Mouse (Mus musculus) left cerebral cortex, adult 18-20 months (tissue): ENCODE data around the gene R3hdm2. TPM values are rescaled to one million over a fixed set of nuclear protein-coding genes. Genes with fewer than 3 reads are reported as not detected.
A peak's percentile ranks its signal among the peaks of the same experiment; 100 is the strongest.

Experiments used
- DNase-seq, 2 experiments: peaks; one replicate each; pipeline ENCODE4 v3.0.0; 2021 to 2022; ENCODE audit warnings: low spot score in 2 of 2, mixed read lengths in 1 of 2
- total RNA-seq, 2 experiments: library from RNA; stranded (reverse); gene quantifications; 2 replicates each; pipeline ENCODE4 v1.2.3; 2021

The R3hdm2 gene
- total RNA-seq, 2 experiments from 2014 or later, result 317 to 326 TPM

GRCm38 (mm10) chr10:127515271-127515982 is 135.3 kb downstream of the R3hdm2 start:
- no peak for DNase-seq

- no peak for DNase-seq
Measured at GRCm38 (mm10) chr10:127515983-127516459, 135.9 kb downstream of the R3hdm2 start.

- no peak for DNase-seq
Measured at GRCm38 (mm10) chr10:127516576-127517260, 136.6 kb downstream of the R3hdm2 start.

- no peak for DNase-seq
Measured at GRCm38 (mm10) chr10:127517941-127518340, 137.8 kb downstream of the R3hdm2 start.

GRCm38 (mm10) chr10:127519041-127519701 is 139.0 kb downstream of the R3hdm2 start:
- DNase-seq, result no peak

GRCm38 (mm10) chr10:127519903-127520713 is 140.0 kb downstream of the R3hdm2 start:
- no peak for DNase-seq

- DNase-seq, result no peak
Measured at GRCm38 (mm10) chr10:127520714-127521357, 140.7 kb downstream of the R3hdm2 start.

GRCm38 (mm10) chr10:127521611-127522080 is 141.5 kb downstream of the R3hdm2 start:
- no peak for DNase-seq

- peak; percentile 81 to 87 for DNase-seq
Measured at GRCm38 (mm10) chr10:127522088-127522581, 142.0 kb downstream of the R3hdm2 start, which contains the start of gene Shmt2. TSS of gene Shmt2 (minus strand) at chr10:127522444.

- no peak for DNase-seq
Measured at GRCm38 (mm10) chr10:127524646-127525255, 144.6 kb downstream of the R3hdm2 start.

- no peak for DNase-seq
Measured at GRCm38 (mm10) chr10:127526048-127526447, 145.9 kb downstream of the R3hdm2 start.

GRCm38 (mm10) chr10:127526681-127527080 is 146.6 kb downstream of the R3hdm2 start:
- DNase-seq, result peak in 1 of 2 experiments; percentile 36

- DNase-seq, result no peak
Measured at GRCm38 (mm10) chr10:127527481-127527880, 147.4 kb downstream of the R3hdm2 start.

- DNase-seq, result no peak
Measured at GRCm38 (mm10) chr10:127530945-127531344, 150.8 kb downstream of the R3hdm2 start.

GRCm38 (mm10) chr10:127531548-127531947 is 151.4 kb downstream of the R3hdm2 start:
- DNase-seq, result no peak

- no peak for DNase-seq
Measured at GRCm38 (mm10) chr10:127534036-127534928, 154.2 kb downstream of the R3hdm2 start, which contains the start of gene Nxph4. TSS of gene Nxph4 (minus strand) at chr10:127534559.

GRCm38 (mm10) chr10:127534929-127535384 is 154.8 kb downstream of the R3hdm2 start:
- no peak for DNase-seq

GRCm38 (mm10) chr10:127536586-127537314 is 156.6 kb downstream of the R3hdm2 start:
- DNase-seq, result peak in 1 of 2 experiments; percentile 38
